Mouse (Mus musculus): ENCODE data around the gene Snx4.
A peak's percentile ranks its signal among the peaks of the same experiment; 100 is the strongest.

Gene Snx4

GRCm38 (mm10) chr16:33271824-33272223, 20.6 kb downstream of the Snx4 start:
- DNase-seq (ENCODE audit: low spot score) = no peak

GRCm38 (mm10) chr16:33283079-33283478, 31.8 kb downstream of the Snx4 start:
- DNase-seq (ENCODE audit: low spot score) = no peak

- DNase-seq (ENCODE audit: low spot score) = no peak
These were observed 37.3 kb downstream of the Snx4 start for GRCm38 (mm10) chr16:33288536-33288935.

DNA sequence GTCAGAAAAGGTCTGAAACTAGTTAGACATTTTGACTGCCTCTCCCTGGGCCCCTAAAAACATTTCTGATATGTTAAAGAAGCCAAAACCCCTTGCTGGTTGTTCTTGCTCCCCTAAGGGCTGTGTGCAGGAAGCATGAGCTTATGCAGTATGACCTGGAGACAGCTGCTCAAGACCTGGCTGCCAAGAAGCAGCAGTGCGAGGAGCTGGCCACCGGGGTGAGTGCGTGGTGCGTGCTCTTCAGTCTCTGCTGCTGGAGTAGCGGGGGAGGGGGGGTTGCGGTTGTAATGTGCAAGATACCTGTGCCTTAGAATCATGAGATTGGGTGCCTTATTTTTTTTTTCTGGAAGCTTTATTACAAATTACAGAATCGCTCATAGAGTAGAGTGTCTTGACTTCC, 38.7 kb downstream of the Snx4 start:
- DNase-seq (ENCODE audit: low spot score) = no peak

GRCm38 (mm10) chr16:33292241-33292640, 41.0 kb downstream of the Snx4 start:
- no peak for DNase-seq (ENCODE audit: low spot score)

DNA sequence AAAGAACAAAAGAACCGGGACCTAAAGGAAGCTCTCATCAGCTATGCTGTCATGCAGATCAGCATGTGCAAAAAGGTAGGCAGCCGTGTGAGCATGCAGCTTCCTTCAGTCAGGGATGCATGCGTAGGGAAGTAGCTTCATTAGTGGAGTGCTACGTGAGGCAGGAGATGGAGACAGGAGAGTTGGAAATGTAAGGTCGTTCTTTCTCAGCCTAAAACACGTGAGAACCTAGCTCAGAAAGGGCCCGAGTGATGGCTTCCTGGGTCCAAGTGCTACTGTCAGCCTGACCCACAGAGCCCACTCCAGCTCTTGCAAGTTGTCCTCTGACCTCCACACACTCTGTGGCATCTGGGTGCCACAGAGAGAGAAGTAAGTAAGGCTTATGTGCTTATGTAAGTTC, 43.4 kb downstream of the Snx4 start:
- DNase-seq (ENCODE audit: low spot score) = no peak

DNA sequence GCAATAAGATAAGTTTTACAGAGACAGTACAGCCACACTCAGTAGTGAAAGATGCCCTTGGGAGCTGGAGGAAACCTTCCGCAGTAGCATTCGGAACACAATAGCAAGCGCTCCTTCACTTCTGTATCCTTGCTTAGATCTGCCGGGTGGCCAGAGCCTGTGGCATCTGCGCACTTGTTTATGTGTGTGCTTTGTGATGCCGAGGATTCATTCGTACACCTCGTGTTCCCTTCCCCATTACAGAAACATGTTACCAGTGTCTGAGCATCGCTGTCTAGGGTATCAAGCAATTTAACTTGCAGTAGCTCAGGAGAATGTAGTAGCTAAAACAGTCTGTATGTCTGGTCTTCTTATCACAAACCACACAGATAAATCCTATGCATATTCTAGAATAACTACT, 44.1 kb downstream of the Snx4 start:
- DNase-seq (ENCODE audit: low spot score) = no peak

DNA sequence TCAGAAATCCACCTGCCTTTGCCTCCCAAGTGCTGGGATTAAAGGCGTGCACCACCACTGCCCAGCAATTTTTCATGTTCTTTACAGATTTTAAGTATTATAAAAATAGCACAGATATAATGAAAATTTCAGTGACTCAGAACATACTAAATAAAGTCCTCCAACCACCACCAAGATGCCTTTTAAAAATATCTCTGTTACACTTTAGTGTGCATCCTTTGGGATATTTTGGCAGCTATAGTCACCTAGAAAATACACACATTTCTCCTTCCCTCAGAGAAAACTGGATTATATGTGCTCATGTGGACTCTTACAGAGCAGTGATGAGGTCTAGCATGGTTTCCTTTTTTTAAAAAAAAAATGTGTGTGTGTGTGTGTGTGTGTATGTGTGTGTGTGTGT, 46.3 kb downstream of the Snx4 start:
- DNase-seq (ENCODE audit: low spot score) = no peak

GRCm38 (mm10) chr16:33306633-33307070, 55.4 kb downstream of the Snx4 start:
- peak; percentile 83 for DNase-seq (ENCODE audit: low spot score)

DNA sequence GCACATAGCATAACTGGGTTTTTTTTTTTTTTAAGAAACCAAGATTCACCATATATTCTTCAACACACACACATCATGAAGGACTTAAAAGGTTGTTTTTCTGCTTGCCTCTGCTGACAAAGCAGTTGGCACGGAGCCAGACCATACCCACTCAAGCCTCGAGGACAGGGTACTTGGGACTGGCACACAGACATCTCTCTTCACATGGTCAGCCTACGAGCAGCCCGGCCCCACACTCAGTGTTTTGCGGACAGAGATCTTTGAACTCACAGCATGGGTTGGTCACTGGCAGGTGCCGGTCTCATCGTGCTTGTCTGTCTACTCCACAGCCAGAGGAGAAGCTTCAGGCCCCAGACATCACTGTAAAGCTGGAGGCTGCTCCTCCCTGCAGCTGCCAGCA, 56.5 kb downstream of the Snx4 start:
- no peak for DNase-seq (ENCODE audit: low spot score)

DNA sequence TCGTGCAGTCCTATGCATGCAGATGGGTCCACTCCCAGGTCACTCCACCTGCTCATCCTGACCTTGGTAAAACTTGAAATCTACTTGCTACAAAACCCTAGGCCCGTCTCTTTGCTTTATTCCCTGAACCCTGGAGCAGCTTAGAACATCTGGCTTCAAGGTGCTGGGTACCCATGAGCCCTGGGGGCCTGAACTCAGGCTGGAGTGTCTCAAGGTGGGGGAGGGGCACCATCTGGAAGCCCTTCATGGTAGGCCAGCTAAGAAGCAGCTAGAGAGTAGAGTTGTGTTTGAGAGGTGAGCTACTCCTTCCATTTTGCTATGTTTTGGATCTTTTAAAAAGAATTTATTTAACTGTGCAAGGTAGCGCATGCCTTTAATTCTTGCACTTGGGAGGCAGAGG, 57.8 kb downstream of the Snx4 start:
- DNase-seq (ENCODE audit: low spot score) = no peak

- no peak for DNase-seq (ENCODE audit: low spot score)
These were observed 64.4 kb downstream of the Snx4 start for GRCm38 (mm10) chr16:33315611-33316010.

GRCm38 (mm10) chr16:33317646-33318045, 66.4 kb downstream of the Snx4 start:
- DNase-seq (ENCODE audit: low spot score) = no peak

- DNase-seq (ENCODE audit: low spot score) = no peak
These were observed 66.8 kb downstream of the Snx4 start for GRCm38 (mm10) chr16:33318059-33318458.

DNA sequence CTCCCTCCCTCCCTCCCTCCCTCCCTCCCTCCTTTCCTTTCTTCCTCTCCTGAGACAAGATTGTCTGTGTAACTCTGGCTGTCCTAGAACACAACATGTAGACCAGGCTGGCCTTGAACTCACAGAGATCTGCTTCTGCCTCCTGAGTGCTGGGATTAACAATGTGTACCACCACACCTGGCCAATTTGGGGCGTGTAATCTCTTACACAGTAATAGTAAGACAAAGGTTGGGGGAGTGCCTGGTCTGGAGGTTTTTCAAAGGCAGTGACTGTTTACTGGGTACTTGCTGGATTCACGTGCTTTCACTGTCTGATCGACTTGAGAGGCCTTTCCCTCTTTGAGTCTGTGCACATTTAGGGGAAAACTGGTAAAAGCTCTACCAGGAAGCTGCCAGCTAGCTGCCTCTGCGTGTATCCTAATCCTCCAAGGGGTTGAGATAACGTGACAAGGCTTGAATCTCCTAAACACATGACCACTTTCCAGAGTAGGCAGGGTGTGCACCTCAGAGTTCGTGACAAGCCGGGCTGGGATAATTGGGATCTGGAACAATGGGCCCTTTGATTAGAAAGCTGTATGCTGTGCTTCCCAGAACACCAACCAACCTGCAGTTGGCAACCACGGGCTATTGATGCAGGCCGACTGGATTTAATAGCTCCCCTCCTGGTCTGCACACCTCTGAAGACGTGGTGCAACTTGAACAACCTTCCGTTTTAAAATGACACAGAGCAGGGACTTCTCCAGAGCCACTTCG, 74.6 kb downstream of the Snx4 start:
- DNase-seq (ENCODE audit: low spot score) = no peak

DNA sequence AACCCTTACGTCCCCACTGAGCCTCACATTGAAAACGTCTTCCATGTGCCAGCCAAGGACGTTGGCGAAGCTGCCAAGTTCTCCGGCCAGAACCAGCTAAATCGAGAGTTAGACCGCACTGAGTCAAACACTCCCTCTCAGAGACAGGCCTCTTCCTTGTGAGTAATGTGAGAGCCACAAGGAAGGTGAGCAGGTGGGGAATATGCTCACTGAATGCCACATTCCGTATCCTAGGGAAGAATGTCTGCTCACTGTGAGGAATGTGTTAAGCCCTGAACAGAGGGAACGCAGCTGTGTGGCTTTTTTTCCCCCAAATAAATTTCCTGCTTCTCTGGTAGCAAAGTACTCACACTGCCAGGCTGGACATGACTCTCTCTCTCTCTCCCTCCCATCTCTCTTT, 75.3 kb downstream of the Snx4 start:
- DNase-seq (ENCODE audit: low spot score) = peak; percentile 26

GRCm38 (mm10) chr16:33327101-33327500, 75.9 kb downstream of the Snx4 start:
- no peak for DNase-seq (ENCODE audit: low spot score)

DNA sequence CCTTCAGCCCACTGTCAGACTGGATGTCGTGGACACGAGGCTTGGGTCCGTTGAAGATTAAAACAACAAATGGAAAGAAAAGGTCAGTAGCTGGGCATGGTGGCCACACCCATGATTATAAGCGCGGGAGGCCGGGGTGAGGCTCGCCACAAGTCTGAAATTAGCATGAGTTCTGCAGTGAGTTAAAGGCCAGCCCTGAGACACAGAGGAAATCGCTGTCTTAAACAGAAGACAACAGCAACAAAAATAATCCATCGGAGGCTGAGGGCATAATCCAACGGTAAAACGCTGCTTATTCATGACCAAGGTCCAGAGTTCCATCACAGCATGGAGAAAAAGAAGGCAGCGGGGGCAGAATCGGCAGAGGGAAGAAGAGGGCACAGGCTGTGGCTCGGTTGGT, 81.8 kb downstream of the Snx4 start:
- DNase-seq (ENCODE audit: low spot score) = no peak

DNA sequence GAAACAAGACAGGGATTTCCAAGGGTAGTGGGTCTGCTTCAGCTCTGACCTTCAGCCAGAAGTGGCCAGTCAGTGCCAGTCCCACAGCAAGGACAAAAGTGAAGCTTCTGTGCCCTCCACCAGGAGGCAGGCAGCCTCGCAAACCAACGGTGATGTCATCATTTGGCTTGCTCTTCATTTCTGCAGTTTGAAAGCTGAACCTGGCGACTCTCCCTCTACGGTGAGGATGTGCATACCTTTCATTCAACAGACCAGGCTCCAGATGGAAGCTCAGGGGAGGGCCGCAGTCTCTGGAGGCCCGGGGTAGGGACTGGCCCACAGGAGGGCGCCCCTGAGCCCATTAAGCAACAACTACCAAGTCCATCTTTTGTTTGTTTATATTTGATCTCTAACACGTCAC, 85.9 kb downstream of the Snx4 start:
- peak; percentile 74 for DNase-seq (ENCODE audit: low spot score)

DNA sequence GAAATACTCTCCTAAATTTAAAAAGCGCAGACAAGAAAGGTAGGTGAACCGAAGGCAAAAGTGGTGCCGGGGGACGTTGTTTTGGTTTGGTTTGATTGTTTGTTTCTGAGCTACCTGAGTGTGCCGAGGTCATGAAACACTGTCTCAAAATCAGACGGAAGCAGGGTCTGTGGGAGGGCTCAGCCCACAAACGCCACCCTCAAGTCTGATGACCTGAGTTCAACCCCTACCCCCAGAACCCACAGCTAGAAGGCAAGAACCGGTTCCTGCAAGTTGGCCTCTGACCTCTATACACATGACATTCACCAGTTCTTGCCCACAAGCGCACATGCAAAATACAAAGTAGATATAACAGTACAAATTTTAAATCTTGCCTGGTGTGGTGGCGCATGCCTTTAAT, 86.4 kb downstream of the Snx4 start:
- DNase-seq (ENCODE audit: low spot score) = no peak

- DNase-seq (ENCODE audit: low spot score) = no peak
These were observed 87.2 kb downstream of the Snx4 start for GRCm38 (mm10) chr16:33338492-33338891.

DNA sequence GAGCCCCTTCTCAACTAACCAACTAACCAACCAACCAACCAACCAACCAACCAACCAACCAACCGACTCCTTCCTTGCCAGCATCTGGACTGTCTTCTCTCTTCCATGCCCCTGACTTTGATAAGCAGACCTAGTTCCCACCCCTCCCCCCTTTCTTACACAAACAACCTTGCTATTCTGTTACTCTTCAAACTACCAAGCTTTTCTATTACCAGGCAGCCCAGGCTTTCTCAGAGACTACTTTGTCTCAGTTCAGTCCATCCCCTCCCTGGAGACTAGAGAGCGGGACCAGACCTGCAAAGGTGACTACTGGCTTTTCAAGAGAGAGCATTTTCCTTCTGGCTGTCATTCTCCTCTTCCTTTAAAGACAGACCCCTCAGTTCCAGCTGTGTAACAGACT, 88.2 kb downstream of the Snx4 start:
- no peak for DNase-seq (ENCODE audit: low spot score)

DNA sequence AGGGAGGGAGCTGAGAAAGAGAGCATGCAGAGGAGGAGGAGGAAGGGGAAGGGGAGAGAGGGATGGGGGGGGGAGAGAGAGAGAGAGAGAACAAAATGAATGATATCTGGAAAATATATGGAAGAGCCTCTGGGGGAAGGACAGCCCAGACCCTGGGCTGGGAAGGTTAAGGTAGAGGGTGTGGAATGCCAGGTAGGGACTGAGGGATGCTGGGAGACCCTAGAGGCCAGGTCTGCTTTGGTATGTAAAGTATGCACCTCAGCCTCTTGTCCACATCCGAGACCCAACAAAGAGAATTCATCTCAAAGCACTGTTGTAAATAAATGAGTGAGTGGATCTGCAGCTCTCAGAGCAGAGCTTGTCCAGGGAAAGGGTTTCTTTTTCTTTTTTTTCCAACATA, 91.1 kb downstream of the Snx4 start:
- no peak for DNase-seq (ENCODE audit: low spot score)

GRCm38 (mm10) chr16:33343106-33343505, 91.9 kb downstream of the Snx4 start:
- DNase-seq (ENCODE audit: low spot score) = no peak
